In the genomic region with DNA sequence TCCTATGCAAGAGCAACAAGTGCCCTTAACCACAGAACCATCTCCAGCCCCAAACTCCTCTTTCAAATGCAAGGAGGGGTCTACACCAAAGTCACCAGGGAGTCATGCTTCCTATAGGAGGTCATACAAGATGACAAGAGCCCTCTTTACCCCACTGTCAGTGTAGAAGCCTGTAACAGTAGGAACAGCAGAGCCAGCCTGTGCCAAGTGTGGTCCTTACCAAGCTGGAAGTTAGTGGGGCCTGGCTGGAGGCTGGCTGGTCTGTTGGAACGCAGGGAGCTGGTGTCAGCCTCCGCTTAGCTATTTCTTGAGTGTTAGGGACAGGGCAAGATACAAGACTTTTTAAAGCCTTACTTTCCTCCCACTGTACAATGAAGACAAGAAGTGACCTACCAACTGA, we compare ENCODE assay signal across 31 mouse cellular contexts. TPM values are rescaled to one million over a fixed set of nuclear protein-coding genes. Genes with fewer than 3 reads are reported as not detected.
"Had no signal": no experiment of that assay in that cellular context is flagged by ENCODE, and none has a peak within 500 bp of the region (broad histone marks: within the 10 kb centered on the region; RNA-seq: fewer than 3 reads in every experiment).

No protein-coding gene starts in this region.

- DNase-seq: kidney, postnatal 10 days; kidney, postnatal 36 days; layer of hippocampus, postnatal 36 days; liver; lung, adult 18-20 months; lung, postnatal 10 days; lung, postnatal 36 days; retina, postnatal 1 day; right cerebral cortex, postnatal 25 days; spleen, adult 18-20 months; thymus, postnatal 25 days had no signal

- H3K9me3 ChIP-seq: kidney, embryonic 15.5 days; liver, embryonic 12.5 days; liver, embryonic 15.5 days; lung, embryonic 15.5 days; midbrain, embryonic 10.5 days; midbrain, embryonic 13.5 days; neural tube, embryonic 13.5 days; stomach, embryonic 15.5 days had no signal

- H3K4me1 ChIP-seq: liver, embryonic 12.5 days; liver, embryonic 15.5 days; lung, embryonic 15.5 days; midbrain, embryonic 13.5 days; neural tube, embryonic 13.5 days had no signal

- ATAC-seq: liver, embryonic 12.5 days; midbrain, embryonic 13.5 days; midbrain, embryonic 16.5 days had no signal

- H3K27ac ChIP-seq: kidney, embryonic 15.5 days; left cerebral cortex, adult 2 months; limb, embryonic 12.5 days; liver, embryonic 12.5 days; liver, embryonic 15.5 days; lung, embryonic 15.5 days; midbrain, embryonic 10.5 days; midbrain, embryonic 13.5 days; neural tube, embryonic 13.5 days; stomach, embryonic 15.5 days had no signal

- H3K9ac ChIP-seq: kidney, embryonic 15.5 days; limb, embryonic 12.5 days; liver, embryonic 12.5 days; liver, embryonic 15.5 days; lung, embryonic 15.5 days; midbrain, embryonic 13.5 days; neural tube, embryonic 13.5 days; stomach, embryonic 15.5 days had no signal

- H3K4me2 ChIP-seq: kidney, embryonic 15.5 days; limb, embryonic 12.5 days; liver, embryonic 12.5 days; liver, embryonic 15.5 days; lung, embryonic 15.5 days; midbrain, embryonic 13.5 days; neural tube, embryonic 13.5 days; stomach, embryonic 15.5 days had no signal

- H3K36me3 ChIP-seq: kidney, embryonic 15.5 days; limb, embryonic 12.5 days; liver, embryonic 12.5 days; liver, embryonic 15.5 days; lung, embryonic 15.5 days; midbrain, embryonic 10.5 days; midbrain, embryonic 13.5 days; neural tube, embryonic 13.5 days; stomach, embryonic 15.5 days had no signal

- H3K4me3 ChIP-seq: kidney, embryonic 15.5 days; left cerebral cortex, adult 2 months; limb, embryonic 12.5 days; liver, embryonic 12.5 days; liver, embryonic 15.5 days; lung, embryonic 15.5 days; megakaryocyte, embryonic 14.5 days; midbrain, embryonic 10.5 days; midbrain, embryonic 13.5 days; myocyte; neural tube, embryonic 13.5 days; stomach, embryonic 15.5 days had no signal

RNA-seq across cellular contexts. Expression of a gene that starts 11.0 kb away (rescaled TPM):
- total RNA-seq: layer of hippocampus, adult 8-10 months; layer of hippocampus, postnatal 10 days; layer of hippocampus, postnatal 36 days; left cerebral cortex, adult 2 months; left cerebral cortex, postnatal 10 days; left cerebral cortex, postnatal 36 days; monocyte, adult 5-6 weeks; neutrophil, adult 5-6 weeks had no signal
- polyA plus RNA-seq: kidney, embryonic 15.5 days; limb, embryonic 12.5 days; midbrain, embryonic 10.5 days; midbrain, embryonic 13.5 days; midbrain, embryonic 16.5 days; thymus, postnatal 0 days had no signal
